Mouse (Mus musculus) monocyte, adult 5-6 weeks (primary cell): ENCODE results near the gene Vim. TPM values are rescaled to one million over a fixed set of nuclear protein-coding genes. Genes with fewer than 3 reads are reported as not detected.
"Not testable (repeated sequence)": the region's sequence is repeated elsewhere in the genome, so short reads cannot be mapped to it uniquely, and the experiment has no call there.

Source experiments
- ATAC-seq: fragments of 153-309, 156-312 bp; replicated peaks from 2 replicates; pipeline ENCODE4 v1.8.0; 2017; ENCODE audit warnings: mild to moderate bottlenecking; ENCODE audit not compliant: low TSS enrichment, insufficient number of reproducible peaks, severe bottlenecking, poor library complexity, low FRiP score
- total RNA-seq: library from RNA; stranded (forward); fragments of 200-1000, 200-491, 200-594 nt; gene quantifications from 3 replicates; pipeline ENCODE4 v1.2.3, GENCODE M21; 2017

Gene Vim
- total RNA-seq, 1 experiment from 2014 or later, result 1,097 TPM

DNA sequence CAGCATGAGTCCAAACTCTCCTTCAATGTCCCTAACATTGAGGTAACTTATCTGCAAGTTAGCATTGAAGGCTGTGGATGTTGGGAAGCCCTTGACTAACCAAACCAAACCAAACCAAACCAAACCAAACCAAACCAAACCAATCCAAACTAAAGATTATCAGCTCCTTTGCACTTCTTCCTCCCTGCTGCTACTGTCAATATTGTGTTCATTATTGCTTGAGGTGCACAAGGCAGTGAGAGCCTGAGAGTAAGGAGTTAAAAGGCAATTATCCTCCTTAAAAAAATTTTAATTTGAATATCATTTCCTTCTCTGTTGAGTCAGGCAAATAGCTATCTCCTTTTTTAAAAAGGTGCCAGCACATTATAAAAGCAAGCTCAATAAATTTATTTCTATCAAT is 29.4 kb downstream of the Vim start:
- no peak for ATAC-seq

DNA sequence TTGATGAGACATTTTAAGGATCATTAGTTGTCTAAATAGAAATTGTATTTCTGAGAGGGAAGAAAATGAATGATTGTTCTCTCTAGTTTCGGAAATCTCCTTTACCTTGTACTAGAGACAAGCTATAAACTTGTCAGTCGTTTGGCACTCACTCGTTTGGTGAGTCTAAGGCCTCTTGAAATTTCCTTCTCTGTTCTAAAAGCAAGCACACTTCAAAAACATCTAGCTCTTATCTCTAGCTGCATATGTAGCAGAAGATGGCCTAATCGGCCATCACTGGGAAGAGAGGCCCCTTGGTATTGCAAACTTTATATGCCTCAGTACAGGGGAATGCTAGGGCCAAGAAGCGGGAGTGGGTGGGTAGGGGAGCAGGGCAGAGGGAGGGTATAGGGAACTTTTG is 29.9 kb downstream of the Vim start:
- not testable (repeated sequence) for ATAC-seq

GRCm38 (mm10) chr2:13630136-13630832 is 56.6 kb downstream of the Vim start:
- ATAC-seq, result no peak

Other genes starting within 250 kb of the Vim start
- not detected in 3 replicates for gene Cubn, start 82.1 kb upstream of the Vim start, total RNA-seq
- 5.6 to 15.4 TPM (median 15.0 TPM) in 3 replicates for gene Trdmt1, start 29.3 kb upstream of the Vim start, total RNA-seq
- gene St8sia6, start 220.1 kb downstream of the Vim start, total RNA-seq, result 2.9 to 11.8 TPM (median 5.1 TPM) in 3 replicates